Mouse (Mus musculus): ENCODE results near the gene Gm10720.
"Not testable (repeated sequence)": the region's sequence is repeated elsewhere in the genome, so short reads cannot be mapped to it uniquely, and the experiment has no call there.

Gm10720 gene

GRCm38 (mm10) chr9:3025653-3026052 is 10.2 kb downstream of the Gm10720 start:
- not testable (repeated sequence) for DNase-seq (ENCODE audit: low read depth, low spot score)

GRCm38 (mm10) chr9:3026136-3026535 is 10.7 kb downstream of the Gm10720 start:
- DNase-seq (ENCODE audit: low read depth, low spot score), result not testable (repeated sequence)

GRCm38 (mm10) chr9:3026741-3027140 is 11.3 kb downstream of the Gm10720 start:
- DNase-seq (ENCODE audit: low read depth, low spot score), result not testable (repeated sequence)

GRCm38 (mm10) chr9:3027200-3027599 is 11.7 kb downstream of the Gm10720 start:
- DNase-seq (ENCODE audit: low read depth, low spot score), result peak; percentile 57

GRCm38 (mm10) chr9:3029276-3030000 is 14.0 kb downstream of the Gm10720 start:
- not testable (repeated sequence) for DNase-seq (ENCODE audit: low read depth, low spot score)

- peak; percentile 89 for DNase-seq (ENCODE audit: low read depth, low spot score)
Observed at GRCm38 (mm10) chr9:3030677-3031318, 15.3 kb downstream of the Gm10720 start.

- DNase-seq (ENCODE audit: low read depth, low spot score), result not testable (repeated sequence)
Observed at GRCm38 (mm10) chr9:3034299-3034698, 18.8 kb downstream of the Gm10720 start, which contains the start of gene Gm17535. Gene Gm17535 (plus strand): TSS chr9:3034599.

GRCm38 (mm10) chr9:3036577-3036976 is 21.1 kb downstream of the Gm10720 start, which contains the start of gene Gm10715:
Gene Gm10715 (plus strand): TSS chr9:3036877.
- DNase-seq (ENCODE audit: low read depth, low spot score), result not testable (repeated sequence)

GRCm38 (mm10) chr9:3038161-3038560 is 22.7 kb downstream of the Gm10720 start:
- DNase-seq (ENCODE audit: low read depth, low spot score), result peak; percentile 13

All from ZHBTc4 (cell line).